ENCODE assay signal across 15 mouse cellular contexts in genomic region chr7:101516460-101516859, GRCm38 (mm10).
DNase-seq lines count a peak whose midpoint lies in the region; ATAC-seq and TF ChIP-seq lines count a peak whose summit lies in the region.
"Had no signal": no experiment of that assay in that cellular context is flagged by ENCODE, and none has a peak within 500 bp of the region (broad histone marks: within the 10 kb centered on the region; RNA-seq: fewer than 3 reads in every experiment).

No protein-coding gene starts in this region.

- DNase-seq in left cerebral cortex, adult 2 months (ENCODE audit: extremely low spot score in 1 of 2, low spot score in 2 of 2), result no peak
- no peak for DNase-seq in left cerebral cortex, adult 8-10 months (ENCODE audit: low spot score in 2 of 2)
- DNase-seq in A20 (ENCODE audit: low read depth, low spot score), result peak; percentile 30
- peak; percentile 38 to 58 for DNase-seq in CD8-positive naive resting alpha-beta T cell, adult 2 months (ENCODE audit: low read depth in 2 of 2, low spot score in 2 of 2)
- DNase-seq in frontal cortex, adult 2 months (ENCODE audit: extremely low spot score in 1 of 2, low spot score in 1 of 2), result no peak
- DNase-seq in layer of hippocampus, postnatal 36 days, result no peak
- DNase-seq: adrenal gland, postnatal 10 days; cerebellum, adult 11 months; heart, postnatal 10 days; kidney, postnatal 36 days had no signal

- no peak overlapping the region for H3K4me3 ChIP-seq in left cerebral cortex, adult 2 months
- no peak overlapping the region for H3K4me3 ChIP-seq in bone marrow macrophage, adult 2 months (ENCODE audit: insufficient read depth, low read length)
- H3K4me3 ChIP-seq: neural tube, embryonic 15.5 days had no signal

- intact Hi-C loops in left cerebral cortex, adult 2 months (cut with DNase I), result no loop called here

- H3K27ac ChIP-seq in left cerebral cortex, adult 2 months, result peak overlapping the region; percentile 81; the same call in 1 of the 2 replicates
- no peak overlapping the region for H3K27ac ChIP-seq in bone marrow macrophage, adult 2 months (ENCODE audit: insufficient read depth, low read depth, low read length)
- H3K27ac ChIP-seq: hindbrain, postnatal 0 days; neural tube, embryonic 15.5 days had no signal

- no peak for TF ChIP-seq POLR2A in bone marrow macrophage, adult 2 months (IDR thresholded peaks at IDR 0.05; ENCODE audit: borderline replicate concordance, low read depth, low read length)

- ATAC-seq in cerebellum, adult (ENCODE audit: insufficient number of reproducible peaks, low FRiP score, low TSS enrichment), result no peak
- ATAC-seq: hindbrain, postnatal 0 days; Patski had no signal

- no peaks in the 10 kb centered on the region for H3K4me1 ChIP-seq in bone marrow macrophage, adult 2 months (ENCODE audit: control insufficient read depth, insufficient read depth, low read length)

- peak; percentile 47 for TF ChIP-seq CTCF in left cerebral cortex, adult 2 months (IDR thresholded peaks at IDR 0.05)
- 0 out of 2 replicates have a peak, but pooled peaks have one; percentile 15 for TF ChIP-seq CTCF in bone marrow macrophage, adult 2 months (IDR thresholded peaks at IDR 0.05; ENCODE audit: low read depth, low read length)

Comparison
In these comparisons a context has a peak if more than half of its experiments do, and no peak if none do; other contexts are left out.
1. DNase-seq: peak in A20 (single experiment) and CD8-positive naive resting alpha-beta T cell, adult 2 months (2 of 2); none in left cerebral cortex, adult 2 months (0 of 2), left cerebral cortex, adult 8-10 months (0 of 2), frontal cortex, adult 2 months (0 of 2) and layer of hippocampus, postnatal 36 days (0 of 2).